Mouse (Mus musculus): Measurements from ENCODE around the gene Stpg4. TPM values are rescaled to one million over a fixed set of nuclear protein-coding genes. Genes with fewer than 3 reads are reported as not detected.

Gene Stpg4
- polyA plus RNA-seq, 1 experiment from 2014 or later, result not detected

DNA sequence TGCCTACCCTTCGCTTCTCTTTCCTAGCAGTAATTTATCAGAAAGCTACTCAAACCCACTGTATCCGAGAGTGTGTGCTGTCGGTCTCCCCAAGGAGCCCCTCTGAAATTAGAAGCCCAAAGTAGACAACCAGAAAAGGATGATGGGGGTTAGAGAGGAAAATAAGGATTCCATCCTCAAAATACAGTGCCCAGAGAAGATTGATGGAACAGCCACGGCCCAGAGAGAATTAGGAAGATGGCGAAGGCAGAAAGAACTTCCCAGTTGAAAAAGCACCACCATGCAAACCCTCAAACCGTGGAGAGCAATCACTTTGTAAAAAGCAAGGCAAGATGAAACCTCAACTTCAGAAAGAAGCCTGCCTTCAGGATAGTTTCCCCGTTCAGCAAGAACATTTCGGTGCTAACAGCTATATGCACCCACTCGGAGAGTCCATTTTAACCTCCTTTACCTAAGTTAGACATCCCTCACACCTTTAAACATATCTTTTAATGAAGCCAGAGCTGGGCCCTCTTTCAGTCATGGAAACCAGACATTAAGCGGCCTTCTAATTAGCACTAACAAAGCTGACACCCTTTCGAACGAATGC is 20.2 kb upstream of the Stpg4 start:
- Histone ChIP-seq H3K27me3 (ENCODE audit: insufficient read depth, low read length) (no peaks in the 10 kb centered on the region), H3K4me1 (ENCODE audit: insufficient read depth) (peaks cover 13% of the 10 kb centered on the region), H3K4me3 (ENCODE audit: low read depth, low read length) (peak overlapping the region; percentile 96), H3K27ac (ENCODE audit: low read depth) (peak overlapping the region; percentile 98; the same call in 1 of the 2 replicates), H3K4me2 (peak overlapping the region; percentile 86), H3K9me3 (ENCODE audit: low read depth, low read length) (no peaks in the 10 kb centered on the region), H3K36me3 (ENCODE audit: insufficient read depth) (0 out of 2 replicates have a peak, but pooled peaks cover under 1% of the 10 kb centered on the region), H3K9ac (peak overlapping the region; percentile 97)
- ATAC-seq (ENCODE audit: insufficient read depth) (no peak), DNase-seq (no peak)
- no peak for TF ChIP-seq CTCF (IDR thresholded peaks at IDR 0.05; ENCODE audit: low read depth)
- WGBS, result 48% methylated on average over 12 of the region's 12 CpGs

DNA sequence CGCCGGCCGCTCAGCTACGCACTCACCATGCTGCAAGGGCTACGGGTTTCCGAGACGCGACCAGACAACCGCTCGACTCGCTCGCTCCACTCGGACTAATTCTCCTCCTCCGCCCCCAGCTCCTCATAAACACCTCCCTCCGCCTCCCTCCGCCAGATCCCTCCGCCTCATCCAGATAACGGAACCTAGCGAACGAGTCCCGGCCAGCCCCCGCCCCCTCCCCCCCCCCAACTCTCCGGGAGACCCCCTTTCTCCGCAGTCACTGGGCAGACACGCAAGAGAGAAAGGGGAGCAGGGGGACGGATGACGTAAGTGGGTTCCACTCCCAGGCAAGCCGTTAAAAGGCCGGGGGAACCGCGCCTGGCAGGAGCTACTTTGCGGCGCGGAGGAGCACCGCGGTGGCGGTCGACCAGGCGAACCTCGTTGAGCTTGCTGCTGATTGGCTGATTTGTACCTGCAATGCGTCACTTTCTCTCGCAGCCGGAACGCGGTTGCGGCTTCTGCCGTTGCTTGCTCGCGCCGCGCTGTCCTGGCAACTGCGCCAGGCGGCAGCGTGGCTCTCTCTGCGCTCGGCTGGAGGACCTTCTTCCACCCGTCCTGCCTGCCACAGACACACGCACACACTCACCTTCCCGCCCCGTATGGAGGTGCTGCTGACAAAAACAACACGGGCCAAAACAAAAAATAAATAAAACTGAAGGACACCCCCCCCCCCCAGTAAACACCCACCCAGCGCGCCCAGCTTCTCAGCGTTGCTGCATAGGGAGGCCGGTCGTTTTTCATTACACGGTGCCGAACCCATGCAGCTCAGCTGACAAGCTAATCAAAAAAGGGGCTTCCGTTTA is 19.4 kb upstream of the Stpg4 start, which contains the start of gene Calm2:
Gene Calm2, minus strand, starts transcription at position 169 of the 845 bp plus-strand sequence.
- H3K27ac ChIP-seq (ENCODE audit: low read depth), result peak within 1 kb of the TSS; percentile 98
- H3K9me3 ChIP-seq (ENCODE audit: low read depth, low read length), result no peaks in the 10 kb centered on the region
- under 1% methylated on average over 68 of the region's 69 CpGs for WGBS
- DNase-seq (peak; percentile 98), ATAC-seq (ENCODE audit: insufficient read depth) (peak; percentile 92)
- H3K4me1 ChIP-seq (ENCODE audit: insufficient read depth), result peaks cover 17% of the 10 kb centered on the region
- no peaks in the 10 kb centered on the region for H3K27me3 ChIP-seq (ENCODE audit: insufficient read depth, low read length)
- H3K4me3 ChIP-seq (ENCODE audit: low read depth, low read length), result peak within 1 kb of the TSS; percentile 96
- peaks cover 5% of the 10 kb centered on the region; the same call in 1 of the 2 replicates for H3K36me3 ChIP-seq (ENCODE audit: insufficient read depth)
- peak within 1 kb of the TSS; percentile 97 for H3K9ac ChIP-seq
- peak; percentile 57 for TF ChIP-seq CTCF (IDR thresholded peaks at IDR 0.05; ENCODE audit: low read depth)
- H3K4me2 ChIP-seq, result peak within 1 kb of the TSS; percentile 86

DNA sequence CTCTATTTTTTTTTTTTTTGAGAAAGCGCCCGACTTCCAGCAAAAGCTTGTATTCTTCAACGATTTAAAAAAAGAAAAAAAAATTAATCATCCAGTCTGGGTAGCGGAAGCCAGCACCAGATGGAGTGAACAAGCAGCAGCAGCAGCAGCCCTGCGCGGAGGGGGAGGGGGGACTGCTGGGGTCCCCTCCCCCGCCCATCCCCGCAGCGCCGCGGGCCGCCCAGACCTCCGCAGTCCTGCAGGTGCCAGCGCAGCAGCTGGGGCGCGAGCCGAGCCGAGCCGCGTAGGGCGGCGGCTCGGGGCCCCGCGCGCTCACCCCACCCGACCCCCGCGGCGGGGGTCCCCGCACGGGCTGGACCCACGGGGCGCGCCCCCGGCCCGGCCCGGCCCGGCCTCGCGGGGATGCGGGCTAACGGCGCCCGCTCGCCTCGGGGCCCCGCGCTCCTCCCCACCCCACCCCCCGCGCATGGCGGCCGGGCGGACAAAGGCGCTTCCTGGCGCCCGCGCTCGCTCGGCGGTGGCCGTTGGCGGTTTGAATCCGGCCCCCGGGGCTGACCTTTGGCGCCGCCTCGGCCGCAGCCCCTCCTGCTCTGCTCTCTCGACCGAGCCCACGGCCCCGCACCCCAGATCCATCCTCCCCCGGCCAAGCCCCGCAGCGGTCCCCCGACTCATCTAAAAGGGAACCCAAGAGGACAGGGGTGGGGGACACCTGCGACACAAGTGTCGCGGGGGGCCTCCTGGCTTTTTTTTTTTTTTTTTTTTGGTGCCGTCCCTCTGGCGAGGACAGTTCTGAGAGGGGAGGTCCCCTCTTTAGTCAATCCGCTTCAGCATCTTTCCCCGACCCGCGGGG is 18.6 kb upstream of the Stpg4 start:
- Histone ChIP-seq H3K27ac (ENCODE audit: low read depth) (peak overlapping the region; percentile 98), H3K9ac (peak overlapping the region; percentile 97), H3K36me3 (ENCODE audit: insufficient read depth) (peaks cover 10% of the 10 kb centered on the region), H3K27me3 (ENCODE audit: insufficient read depth, low read length) (no peaks in the 10 kb centered on the region), H3K9me3 (ENCODE audit: low read depth, low read length) (no peaks in the 10 kb centered on the region), H3K4me3 (ENCODE audit: low read depth, low read length) (peak overlapping the region; percentile 96), H3K4me1 (ENCODE audit: insufficient read depth) (peaks cover 17% of the 10 kb centered on the region), H3K4me2 (peak overlapping the region; percentile 86)
- TF ChIP-seq CTCF (IDR thresholded peaks at IDR 0.05; ENCODE audit: low read depth), result no peak
- DNase-seq, result peak; percentile 73
- WGBS, result under 1% methylated on average over 59 of the region's 86 CpGs
- peak; percentile 72 for ATAC-seq (ENCODE audit: insufficient read depth)

DNA sequence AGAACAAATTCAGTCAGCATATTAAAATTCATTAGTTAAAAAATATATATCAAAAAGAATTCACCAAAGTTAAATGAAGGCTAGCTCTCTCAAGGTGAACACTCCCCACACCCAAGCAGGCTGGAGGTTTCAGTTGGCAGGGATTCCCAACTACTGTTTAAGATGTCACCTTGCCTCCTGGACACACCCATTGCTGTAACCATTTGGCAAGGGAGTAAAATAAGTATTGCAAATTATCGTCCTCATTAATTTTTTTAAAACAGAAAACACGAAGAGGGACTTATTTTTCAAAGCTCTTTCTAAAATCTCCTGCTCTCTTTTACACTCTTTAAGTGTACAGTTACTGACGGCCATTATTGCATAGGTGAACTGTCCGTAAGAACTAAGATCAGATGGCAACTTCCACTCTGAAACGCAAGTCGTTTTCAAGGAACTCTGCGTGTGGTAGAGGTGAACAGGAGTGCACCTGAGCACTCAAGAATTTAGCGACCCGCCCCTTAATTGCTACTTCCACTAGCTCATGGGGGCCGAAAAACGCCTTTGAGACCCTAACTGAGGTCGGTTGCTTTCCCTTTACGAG is 17.9 kb upstream of the Stpg4 start:
- peaks cover 17% of the 10 kb centered on the region for H3K4me1 ChIP-seq (ENCODE audit: insufficient read depth)
- under 1% methylated on average over 13 of the region's 13 CpGs for WGBS

DNA sequence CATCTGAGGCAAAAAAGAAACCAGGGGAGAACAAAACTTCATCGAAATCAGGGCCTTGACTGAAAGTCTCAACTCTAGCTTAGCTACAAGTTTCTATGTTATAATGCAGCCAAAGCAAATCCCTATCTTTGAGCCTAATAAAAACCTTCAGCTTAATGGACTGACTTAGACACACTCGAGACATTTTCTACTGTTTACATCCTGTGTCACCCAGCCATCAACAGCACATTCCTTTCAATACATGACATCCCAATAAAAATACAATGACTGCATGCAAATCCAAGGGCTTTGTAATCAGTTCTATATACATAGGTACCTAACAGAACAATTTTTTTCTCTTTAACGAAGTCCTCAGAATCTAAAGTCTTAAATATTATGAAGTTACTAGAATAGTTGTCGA is 17.2 kb upstream of the Stpg4 start:
- peaks cover 14% of the 10 kb centered on the region for H3K36me3 ChIP-seq (ENCODE audit: insufficient read depth)
- DNase-seq (peak; percentile 73), ATAC-seq (ENCODE audit: insufficient read depth) (no peak)
- H3K4me2 ChIP-seq, result peak overlapping the region; percentile 86
- H3K4me3 ChIP-seq (ENCODE audit: low read depth, low read length), result peak overlapping the region; percentile 30
- WGBS, result 23% methylated on average over 4 of the region's 4 CpGs
- no peaks in the 10 kb centered on the region for H3K27me3 ChIP-seq (ENCODE audit: insufficient read depth, low read length)
- peaks cover 17% of the 10 kb centered on the region for H3K4me1 ChIP-seq (ENCODE audit: insufficient read depth)
- H3K9me3 ChIP-seq (ENCODE audit: low read depth, low read length), result no peaks in the 10 kb centered on the region
- peak overlapping the region; percentile 35; the same call in 1 of the 2 replicates for H3K9ac ChIP-seq
- no peak overlapping the region for H3K27ac ChIP-seq (ENCODE audit: low read depth)
- TF ChIP-seq CTCF (IDR thresholded peaks at IDR 0.05; ENCODE audit: low read depth), result no peak

More for the DNA sequence above, 17.9 kb upstream of the Stpg4 start:
- peaks cover 14% of the 10 kb centered on the region for H3K36me3 ChIP-seq (ENCODE audit: insufficient read depth)
- no peak for ATAC-seq (ENCODE audit: insufficient read depth)
- no peak for DNase-seq
- no peaks in the 10 kb centered on the region for H3K27me3 ChIP-seq (ENCODE audit: insufficient read depth, low read length)
- peak overlapping the region; percentile 86 for H3K4me2 ChIP-seq
- peak overlapping the region; percentile 97 for H3K9ac ChIP-seq
- H3K9me3 ChIP-seq (ENCODE audit: low read depth, low read length), result no peaks in the 10 kb centered on the region
- H3K4me3 ChIP-seq (ENCODE audit: low read depth, low read length), result peak overlapping the region; percentile 96
- no peak for TF ChIP-seq CTCF (IDR thresholded peaks at IDR 0.05; ENCODE audit: low read depth)
- peak overlapping the region; percentile 98 for H3K27ac ChIP-seq (ENCODE audit: low read depth)

DNA sequence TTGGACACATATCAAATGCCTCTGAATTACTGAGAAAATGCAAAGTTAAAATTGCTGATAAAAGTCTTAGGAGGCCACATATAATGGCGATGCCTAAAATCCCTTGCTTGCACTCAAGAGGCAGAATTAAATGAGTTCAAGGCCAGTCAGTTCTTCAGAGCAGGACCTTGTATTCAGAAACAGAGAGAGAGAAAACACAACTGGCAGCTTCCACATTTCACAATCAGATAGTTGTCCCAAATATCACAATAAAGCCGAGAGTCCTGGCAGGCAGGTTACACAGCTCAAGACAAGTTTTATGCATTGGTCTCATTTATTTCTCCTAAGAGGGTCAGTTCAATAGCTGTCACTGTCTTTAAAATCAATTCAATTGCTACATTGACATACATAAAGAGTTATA is 14.0 kb upstream of the Stpg4 start:
- no peak for TF ChIP-seq CTCF (IDR thresholded peaks at IDR 0.05; ENCODE audit: low read depth)
- H3K9ac ChIP-seq, result no peak overlapping the region
- H3K4me2 ChIP-seq, result no peak overlapping the region
- ATAC-seq (ENCODE audit: insufficient read depth) (no peak), DNase-seq (no peak)
- H3K9me3 ChIP-seq (ENCODE audit: low read depth, low read length), result no peaks in the 10 kb centered on the region
- no peak overlapping the region for H3K27ac ChIP-seq (ENCODE audit: low read depth)
- H3K4me3 ChIP-seq (ENCODE audit: low read depth, low read length), result no peak overlapping the region
- peaks cover 19% of the 10 kb centered on the region for H3K36me3 ChIP-seq (ENCODE audit: insufficient read depth)
- no peaks in the 10 kb centered on the region for H3K27me3 ChIP-seq (ENCODE audit: insufficient read depth, low read length)
- peaks cover 17% of the 10 kb centered on the region for H3K4me1 ChIP-seq (ENCODE audit: insufficient read depth)
- WGBS, result 76% methylated on average over 2 of the region's 2 CpGs
